Mouse (Mus musculus): ENCODE data around the gene Gm36210.
A peak's percentile ranks its signal among the peaks of the same experiment; 100 is the strongest.

Gm36210 gene

GRCm38 (mm10) chr7:4906466-4906950, at the start of gene Gm36210:
Gene Gm36210 (minus strand): TSS chr7:4906516.
- no peaks in the 10 kb centered on the region for H3K36me3 ChIP-seq (ENCODE audit: control insufficient read depth, insufficient read depth, low read length, poor library complexity, severe bottlenecking)
- no peak for DNase-seq (ENCODE audit: low read depth, low spot score)

GRCm38 (mm10) chr7:4953815-4954445, 47.6 kb upstream of the Gm36210 start:
- H3K27me3 ChIP-seq (ENCODE audit: control insufficient read depth, insufficient read depth, low read length, poor library complexity, severe bottlenecking) = no peaks in the 10 kb centered on the region
- DNase-seq (ENCODE audit: low read depth, low spot score) = no peak
- no peaks in the 10 kb centered on the region for H3K36me3 ChIP-seq (ENCODE audit: control insufficient read depth, insufficient read depth, low read length, poor library complexity, severe bottlenecking)

More at GRCm38 (mm10) chr7:4906466-4906950, at the start of gene Gm36210:
- H3K27me3 ChIP-seq (ENCODE audit: control insufficient read depth, insufficient read depth, low read length, poor library complexity, severe bottlenecking) = no peaks in the 10 kb centered on the region

- no peak for DNase-seq (ENCODE audit: low read depth, low spot score)
- no peaks in the 10 kb centered on the region for H3K27me3 ChIP-seq (ENCODE audit: control insufficient read depth, insufficient read depth, low read length, poor library complexity, severe bottlenecking)
- no peaks in the 10 kb centered on the region for H3K36me3 ChIP-seq (ENCODE audit: control insufficient read depth, insufficient read depth, low read length, poor library complexity, severe bottlenecking)
These were observed 44.4 kb upstream of the Gm36210 start for GRCm38 (mm10) chr7:4950561-4951342.

GRCm38 (mm10) chr7:4948386-4948785, 42.1 kb upstream of the Gm36210 start:
- H3K36me3 ChIP-seq (ENCODE audit: control insufficient read depth, insufficient read depth, low read length, poor library complexity, severe bottlenecking) = no peaks in the 10 kb centered on the region
- no peaks in the 10 kb centered on the region for H3K27me3 ChIP-seq (ENCODE audit: control insufficient read depth, insufficient read depth, low read length, poor library complexity, severe bottlenecking)
- no peak for DNase-seq (ENCODE audit: low read depth, low spot score)

GRCm38 (mm10) chr7:4947855-4948254, 41.5 kb upstream of the Gm36210 start:
- Histone ChIP-seq H3K36me3 (ENCODE audit: control insufficient read depth, insufficient read depth, low read length, poor library complexity, severe bottlenecking) (no peaks in the 10 kb centered on the region), H3K27me3 (ENCODE audit: control insufficient read depth, insufficient read depth, low read length, poor library complexity, severe bottlenecking) (no peaks in the 10 kb centered on the region)
- no peak for DNase-seq (ENCODE audit: low read depth, low spot score)

- no peaks in the 10 kb centered on the region for H3K27me3 ChIP-seq (ENCODE audit: control insufficient read depth, insufficient read depth, low read length, poor library complexity, severe bottlenecking)
- no peaks in the 10 kb centered on the region for H3K36me3 ChIP-seq (ENCODE audit: control insufficient read depth, insufficient read depth, low read length, poor library complexity, severe bottlenecking)
- DNase-seq (ENCODE audit: low read depth, low spot score) = peak; percentile 98
These were observed 37.0 kb upstream of the Gm36210 start for GRCm38 (mm10) chr7:4943223-4943815.

GRCm38 (mm10) chr7:4942673-4943072, 36.4 kb upstream of the Gm36210 start:
- DNase-seq (ENCODE audit: low read depth, low spot score) = no peak
- H3K27me3 ChIP-seq (ENCODE audit: control insufficient read depth, insufficient read depth, low read length, poor library complexity, severe bottlenecking) = no peaks in the 10 kb centered on the region
- no peaks in the 10 kb centered on the region for H3K36me3 ChIP-seq (ENCODE audit: control insufficient read depth, insufficient read depth, low read length, poor library complexity, severe bottlenecking)

GRCm38 (mm10) chr7:4940068-4940479, 33.8 kb upstream of the Gm36210 start:
- Histone ChIP-seq H3K36me3 (ENCODE audit: control insufficient read depth, insufficient read depth, low read length, poor library complexity, severe bottlenecking) (no peaks in the 10 kb centered on the region), H3K27me3 (ENCODE audit: control insufficient read depth, insufficient read depth, low read length, poor library complexity, severe bottlenecking) (no peaks in the 10 kb centered on the region)
- peak; percentile 91 for DNase-seq (ENCODE audit: low read depth, low spot score)

- no peaks in the 10 kb centered on the region for H3K36me3 ChIP-seq (ENCODE audit: control insufficient read depth, insufficient read depth, low read length, poor library complexity, severe bottlenecking)
- H3K27me3 ChIP-seq (ENCODE audit: control insufficient read depth, insufficient read depth, low read length, poor library complexity, severe bottlenecking) = no peaks in the 10 kb centered on the region
- peak; percentile 85 for DNase-seq (ENCODE audit: low read depth, low spot score)
These were observed 32.1 kb upstream of the Gm36210 start for GRCm38 (mm10) chr7:4938456-4938855.

GRCm38 (mm10) chr7:4937392-4937791, 31.1 kb upstream of the Gm36210 start:
- no peak for DNase-seq (ENCODE audit: low read depth, low spot score)
- Histone ChIP-seq H3K27me3 (ENCODE audit: control insufficient read depth, insufficient read depth, low read length, poor library complexity, severe bottlenecking) (no peaks in the 10 kb centered on the region), H3K36me3 (ENCODE audit: control insufficient read depth, insufficient read depth, low read length, poor library complexity, severe bottlenecking) (no peaks in the 10 kb centered on the region)

GRCm38 (mm10) chr7:4936832-4937231, 30.5 kb upstream of the Gm36210 start:
- DNase-seq (ENCODE audit: low read depth, low spot score) = no peak
- no peaks in the 10 kb centered on the region for H3K27me3 ChIP-seq (ENCODE audit: control insufficient read depth, insufficient read depth, low read length, poor library complexity, severe bottlenecking)
- H3K36me3 ChIP-seq (ENCODE audit: control insufficient read depth, insufficient read depth, low read length, poor library complexity, severe bottlenecking) = no peaks in the 10 kb centered on the region

GRCm38 (mm10) chr7:4934160-4934914, 28.0 kb upstream of the Gm36210 start:
- no peaks in the 10 kb centered on the region for H3K27me3 ChIP-seq (ENCODE audit: control insufficient read depth, insufficient read depth, low read length, poor library complexity, severe bottlenecking)
- DNase-seq (ENCODE audit: low read depth, low spot score) = no peak
- no peaks in the 10 kb centered on the region for H3K36me3 ChIP-seq (ENCODE audit: control insufficient read depth, insufficient read depth, low read length, poor library complexity, severe bottlenecking)

GRCm38 (mm10) chr7:4933103-4933502, 26.8 kb upstream of the Gm36210 start:
- Histone ChIP-seq H3K27me3 (ENCODE audit: control insufficient read depth, insufficient read depth, low read length, poor library complexity, severe bottlenecking) (no peaks in the 10 kb centered on the region), H3K36me3 (ENCODE audit: control insufficient read depth, insufficient read depth, low read length, poor library complexity, severe bottlenecking) (no peaks in the 10 kb centered on the region)
- no peak for DNase-seq (ENCODE audit: low read depth, low spot score)

- no peak for DNase-seq (ENCODE audit: low read depth, low spot score)
- no peaks in the 10 kb centered on the region for H3K27me3 ChIP-seq (ENCODE audit: control insufficient read depth, insufficient read depth, low read length, poor library complexity, severe bottlenecking)
- no peaks in the 10 kb centered on the region for H3K36me3 ChIP-seq (ENCODE audit: control insufficient read depth, insufficient read depth, low read length, poor library complexity, severe bottlenecking)
These were observed 22.0 kb upstream of the Gm36210 start for GRCm38 (mm10) chr7:4928323-4928722.

Data from splenic B cell, adult 2 months (primary cell).